Mouse (Mus musculus) spleen, adult 18-20 months (tissue): ENCODE results near the gene Trpd52l3.
"Not testable (repeated sequence)": the region's sequence is repeated elsewhere in the genome, so short reads cannot be mapped to it uniquely, and the experiment has no call there.

ENCODE experiments used
- DNase-seq, 2 experiments: peaks; one replicate each; pipeline ENCODE4 v3.0.0; 2022; ENCODE audit warnings: mixed read lengths in 2 of 2

Trpd52l3 gene

GRCm38 (mm10) chr19:30003621-30004020, at the start of gene Trpd52l3:
Gene Trpd52l3 (plus strand): TSS chr19:30003790.
- no peak for DNase-seq

- DNase-seq, result no peak
These were observed 49.8 kb upstream of the Trpd52l3 start for GRCm38 (mm10) chr19:29953833-29954232.

- no peak for DNase-seq
These were observed 48.1 kb upstream of the Trpd52l3 start for GRCm38 (mm10) chr19:29955454-29955853.

- no peak for DNase-seq
These were observed 42.7 kb upstream of the Trpd52l3 start for GRCm38 (mm10) chr19:29960906-29961305.

- no peak for DNase-seq
These were observed 41.7 kb upstream of the Trpd52l3 start for GRCm38 (mm10) chr19:29961842-29962241.

- no peak for DNase-seq
These were observed 39.9 kb upstream of the Trpd52l3 start for GRCm38 (mm10) chr19:29963598-29964092.

GRCm38 (mm10) chr19:29967960-29968359, 35.6 kb upstream of the Trpd52l3 start:
- no peak for DNase-seq

GRCm38 (mm10) chr19:29973396-29973795, 30.2 kb upstream of the Trpd52l3 start:
- DNase-seq, result no peak

GRCm38 (mm10) chr19:29978847-29979246, 24.7 kb upstream of the Trpd52l3 start:
- no peak for DNase-seq

GRCm38 (mm10) chr19:29979452-29980089, 24.0 kb upstream of the Trpd52l3 start:
- no peak for DNase-seq

GRCm38 (mm10) chr19:29984208-29985005, 19.2 kb upstream of the Trpd52l3 start:
- DNase-seq, result no peak

- DNase-seq, result no peak
These were observed 17.0 kb upstream of the Trpd52l3 start for GRCm38 (mm10) chr19:29986464-29987091.

- DNase-seq, result no peak
These were observed 2.9 kb upstream of the Trpd52l3 start for GRCm38 (mm10) chr19:30000406-30001365.

- no peak for DNase-seq
These were observed 2.0 kb upstream of the Trpd52l3 start for GRCm38 (mm10) chr19:30001550-30001949.

- no peak for DNase-seq
These were observed 2.8 kb downstream of the Trpd52l3 start for GRCm38 (mm10) chr19:30006371-30006770.

- DNase-seq, result no peak
These were observed 7.1 kb downstream of the Trpd52l3 start for GRCm38 (mm10) chr19:30010520-30011296.

- no peak for DNase-seq
These were observed 10.7 kb downstream of the Trpd52l3 start for GRCm38 (mm10) chr19:30014331-30014730.

- no peak for DNase-seq
These were observed 12.6 kb downstream of the Trpd52l3 start for GRCm38 (mm10) chr19:30016156-30016555.

GRCm38 (mm10) chr19:30023419-30023818, 19.8 kb downstream of the Trpd52l3 start:
- DNase-seq, result not testable (repeated sequence)

GRCm38 (mm10) chr19:30029002-30029710, 25.6 kb downstream of the Trpd52l3 start:
- no peak for DNase-seq
